Comparison of ENCODE assay signal across 10 mouse cellular contexts in genomic region chr17:84072426-84073030, GRCm38 (mm10).
A peak's percentile ranks its signal among the peaks of the same experiment; 100 is the strongest.
DNase-seq lines count a peak whose midpoint lies in the region; ATAC-seq and TF ChIP-seq lines count a peak whose summit lies in the region.
"Had no signal": no experiment of that assay in that cellular context is flagged by ENCODE, and none has a peak within 500 bp of the region (broad histone marks: within the 10 kb centered on the region; RNA-seq: fewer than 3 reads in every experiment).

No protein-coding gene starts in this region.

- ATAC-seq in hindbrain, postnatal 0 days = no peak
- no peak for ATAC-seq in hindbrain, embryonic 14.5 days (ENCODE audit: low FRiP score)
- ATAC-seq in lung, embryonic 16.5 days (ENCODE audit: low read depth) = peak; percentile 74
- ATAC-seq in intestine, embryonic 14.5 days (replicated peaks; ENCODE audit: low FRiP score, low TSS enrichment, low read depth) = peak; percentile 59
- peak; percentile 56; the same call in 1 of the 2 replicates for ATAC-seq in stomach, embryonic 15.5 days (ENCODE audit: insufficient read depth, low FRiP score, low read depth)

- H3K9me3 ChIP-seq in hindbrain, postnatal 0 days (ENCODE audit: low read length) = no peaks in the 10 kb centered on the region
- H3K9me3 ChIP-seq in hindbrain, embryonic 14.5 days (ENCODE audit: control insufficient read depth, low read length) = no peaks in the 10 kb centered on the region
- H3K9me3 ChIP-seq in lung, embryonic 16.5 days (ENCODE audit: control insufficient read depth, low read length) = no peaks in the 10 kb centered on the region
- no peaks in the 10 kb centered on the region for H3K9me3 ChIP-seq in intestine, embryonic 14.5 days (ENCODE audit: control insufficient read depth, low read length)
- no peaks in the 10 kb centered on the region for H3K9me3 ChIP-seq in stomach, embryonic 15.5 days

- 41% methylated on average over 4 of the region's 4 CpGs for WGBS in hindbrain, postnatal 0 days
- 62% methylated on average over 4 of the region's 4 CpGs for WGBS in hindbrain, embryonic 14.5 days
- WGBS in lung, embryonic 16.5 days = 41% methylated on average over 4 of the region's 4 CpGs
- WGBS in intestine, embryonic 14.5 days = 34% methylated on average over 4 of the region's 4 CpGs
- 33% methylated on average over 4 of the region's 4 CpGs for WGBS in stomach, embryonic 15.5 days

- no peak overlapping the region for H3K4me2 ChIP-seq in hindbrain, postnatal 0 days (ENCODE audit: low read depth, low read length)
- no peak overlapping the region for H3K4me2 ChIP-seq in hindbrain, embryonic 14.5 days (replicated peaks)
- H3K4me2 ChIP-seq in lung, embryonic 16.5 days (ENCODE audit: low read depth, low read length) = no peak overlapping the region
- H3K4me2 ChIP-seq in intestine, embryonic 14.5 days (ENCODE audit: low read length) = no peak overlapping the region
- H3K4me2 ChIP-seq in stomach, embryonic 15.5 days = no peak overlapping the region

- TF ChIP-seq CTCF in hindbrain, postnatal 0 days (IDR thresholded peaks at IDR 0.05; ENCODE audit: low read depth) = no peak

- no peaks in the 10 kb centered on the region for H3K36me3 ChIP-seq in hindbrain, postnatal 0 days (ENCODE audit: insufficient read depth, low read length)
- no peaks in the 10 kb centered on the region for H3K36me3 ChIP-seq in hindbrain, embryonic 14.5 days (replicated peaks; ENCODE audit: control insufficient read depth, insufficient read depth)
- no peaks in the 10 kb centered on the region for H3K36me3 ChIP-seq in lung, embryonic 16.5 days (ENCODE audit: control insufficient read depth, insufficient read depth, low read length)
- H3K36me3 ChIP-seq in intestine, embryonic 14.5 days (ENCODE audit: control insufficient read depth, insufficient read depth, low read length) = no peaks in the 10 kb centered on the region
- no peaks in the 10 kb centered on the region for H3K36me3 ChIP-seq in stomach, embryonic 15.5 days

- no peak overlapping the region for H3K9ac ChIP-seq in hindbrain, postnatal 0 days (replicated peaks; ENCODE audit: low read length)
- H3K9ac ChIP-seq in hindbrain, embryonic 14.5 days = no peak overlapping the region
- H3K9ac ChIP-seq in lung, embryonic 16.5 days (ENCODE audit: low read length) = no peak overlapping the region
- H3K9ac ChIP-seq in intestine, embryonic 14.5 days (ENCODE audit: low read length) = no peak overlapping the region
- no peak overlapping the region for H3K9ac ChIP-seq in stomach, embryonic 15.5 days

- H3K4me1 ChIP-seq in hindbrain, postnatal 0 days (ENCODE audit: insufficient read depth, low read length) = no peaks in the 10 kb centered on the region
- H3K4me1 ChIP-seq in hindbrain, embryonic 14.5 days (replicated peaks; ENCODE audit: control insufficient read depth, insufficient read depth, low read length) = no peaks in the 10 kb centered on the region
- peaks cover 20% of the 10 kb centered on the region for H3K4me1 ChIP-seq in lung, embryonic 16.5 days (replicated peaks; ENCODE audit: control insufficient read depth, insufficient read depth, low read length)
- H3K4me1 ChIP-seq in intestine, embryonic 14.5 days (replicated peaks; ENCODE audit: control insufficient read depth, insufficient read depth, low read length) = peaks cover 29% of the 10 kb centered on the region
- peaks cover 25% of the 10 kb centered on the region for H3K4me1 ChIP-seq in stomach, embryonic 15.5 days

- no peak overlapping the region for H3K4me3 ChIP-seq in hindbrain, postnatal 0 days (ENCODE audit: low read length)
- H3K4me3 ChIP-seq in hindbrain, embryonic 14.5 days (replicated peaks; ENCODE audit: low read length) = no peak overlapping the region
- H3K4me3 ChIP-seq in lung, embryonic 16.5 days (ENCODE audit: low read length) = no peak overlapping the region
- no peak overlapping the region for H3K4me3 ChIP-seq in intestine, embryonic 14.5 days (ENCODE audit: low read depth, low read length)
- H3K4me3 ChIP-seq in stomach, embryonic 15.5 days (replicated peaks) = no peak overlapping the region

- DNase-seq in hindbrain, postnatal 0 days (ENCODE audit: low spot score) = no peak
- DNase-seq in hindbrain, embryonic 14.5 days (ENCODE audit: low spot score) = no peak
- DNase-seq in lung, postnatal 4 days = no peak
- DNase-seq in intestine, embryonic 14.5 days (ENCODE audit: low spot score) = no peak
- no peak for DNase-seq in cerebellum, postnatal 10 days
- DNase-seq: gastrocnemius, postnatal 36 days; right cerebral cortex, postnatal 14 days; thymus, adult 18-20 months had no signal

- H3K27ac ChIP-seq in hindbrain, postnatal 0 days = peak overlapping the region; percentile 36; the same call in 1 of the 2 replicates
- H3K27ac ChIP-seq in hindbrain, embryonic 14.5 days = no peak overlapping the region
- H3K27ac ChIP-seq in lung, embryonic 16.5 days (ENCODE audit: low read length) = peak overlapping the region; percentile 26
- peak overlapping the region; percentile 28; the same call in 1 of the 2 replicates for H3K27ac ChIP-seq in intestine, embryonic 14.5 days (ENCODE audit: low read depth)
- H3K27ac ChIP-seq in stomach, embryonic 15.5 days = peak overlapping the region; percentile 67

- no peaks in the 10 kb centered on the region for H3K27me3 ChIP-seq in hindbrain, postnatal 0 days (ENCODE audit: insufficient read depth, low read length)
- no peaks in the 10 kb centered on the region for H3K27me3 ChIP-seq in hindbrain, embryonic 14.5 days (ENCODE audit: control insufficient read depth, insufficient read depth, low read length)
- no peaks in the 10 kb centered on the region for H3K27me3 ChIP-seq in lung, embryonic 16.5 days (ENCODE audit: control insufficient read depth, insufficient read depth, low read depth, low read length)
- H3K27me3 ChIP-seq in intestine, embryonic 14.5 days (replicated peaks; ENCODE audit: control insufficient read depth, insufficient read depth, low read length) = no peaks in the 10 kb centered on the region
- H3K27me3 ChIP-seq in stomach, embryonic 15.5 days (replicated peaks) = no peaks in the 10 kb centered on the region

Comparison
In these comparisons a context has a peak if more than half of its experiments do, and no peak if none do; other contexts are left out.
1. ATAC-seq: peak in lung, embryonic 16.5 days (single experiment), intestine, embryonic 14.5 days (single experiment) and stomach, embryonic 15.5 days (single experiment); none in hindbrain, postnatal 0 days (single experiment) and hindbrain, embryonic 14.5 days (single experiment).